Mouse (Mus musculus): ENCODE measurements around the gene Pdik1l.

Gene Pdik1l

DNA sequence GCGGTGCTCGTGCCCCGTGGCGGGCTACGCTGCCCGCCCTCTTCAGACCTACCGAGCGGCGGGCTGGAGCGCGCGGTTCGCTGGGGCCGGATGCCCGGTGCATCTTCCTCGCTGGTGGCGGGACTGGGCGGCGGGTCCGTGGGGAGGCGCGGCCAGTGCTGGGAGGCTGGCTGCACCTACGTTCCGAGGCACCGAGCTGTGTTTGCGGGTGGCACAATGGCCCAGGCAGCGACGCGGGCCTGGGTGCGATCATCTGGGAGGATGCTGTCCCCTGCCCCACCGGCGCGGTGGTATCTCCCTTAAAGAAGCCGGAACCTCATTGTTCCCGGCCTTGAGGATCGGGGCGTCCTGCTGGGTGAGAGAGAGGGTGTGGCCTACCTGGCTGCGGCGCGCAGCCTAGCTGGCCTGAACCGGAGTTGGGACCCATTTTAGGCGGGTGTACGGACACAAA is at the start of gene Pdik1l:
Pdik1l (minus strand) TSS at position 321 of the 451 bp plus-strand sequence.
- peak; percentile 84 for ATAC-seq (ENCODE audit: low TSS enrichment)

DNA sequence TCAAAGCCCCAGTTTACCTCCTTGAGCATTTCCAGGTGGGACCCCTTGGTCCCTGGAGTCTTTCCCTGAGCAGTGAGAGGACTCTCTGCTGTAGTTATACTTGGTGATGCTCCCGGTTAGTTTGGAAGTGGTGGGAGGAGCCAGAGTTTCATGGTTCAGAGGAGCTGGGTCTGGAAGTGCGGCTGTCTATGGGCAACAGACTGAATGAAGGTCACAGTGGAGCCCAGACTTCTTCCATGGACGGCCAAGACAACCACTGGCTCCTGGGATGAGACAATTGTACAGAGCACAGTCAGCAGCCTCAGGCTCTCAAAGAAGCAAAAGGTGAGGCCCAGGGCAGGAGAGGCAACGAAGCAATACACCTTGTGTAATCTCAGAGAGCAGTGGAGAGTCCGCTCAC is 42.6 kb upstream of the Pdik1l start:
- no peak for ATAC-seq (ENCODE audit: low TSS enrichment)

GRCm38 (mm10) chr4:134328832-134329231 is 41.1 kb upstream of the Pdik1l start:
- no peak for ATAC-seq (ENCODE audit: low TSS enrichment)

DNA sequence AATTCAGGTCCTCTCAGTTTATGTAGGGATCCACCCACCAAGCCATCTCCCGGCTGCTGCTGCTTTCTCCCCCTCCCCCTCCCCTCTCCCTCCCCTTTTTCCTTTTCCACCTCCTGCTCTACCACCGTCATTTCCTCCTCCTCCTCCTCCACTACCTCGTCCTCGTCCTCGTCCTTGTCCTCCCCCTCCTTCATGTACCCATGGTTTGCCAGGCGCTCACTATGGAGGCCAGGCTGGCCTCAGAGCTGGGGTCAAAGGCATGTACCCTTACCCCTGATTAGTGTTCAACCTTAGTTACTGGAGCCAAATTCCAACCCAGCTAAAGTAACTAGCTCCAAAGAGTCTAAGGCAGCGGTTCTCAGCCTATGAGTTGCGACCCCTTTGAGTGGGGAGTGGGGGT is 40.5 kb upstream of the Pdik1l start:
- ATAC-seq (ENCODE audit: low TSS enrichment) = no peak

GRCm38 (mm10) chr4:134326859-134327530 is 39.3 kb upstream of the Pdik1l start:
- ATAC-seq (ENCODE audit: low TSS enrichment) = no peak

GRCm38 (mm10) chr4:134324655-134325054 is 37.0 kb upstream of the Pdik1l start:
- ATAC-seq (ENCODE audit: low TSS enrichment) = no peak

GRCm38 (mm10) chr4:134321524-134321923 is 33.8 kb upstream of the Pdik1l start:
- ATAC-seq (ENCODE audit: low TSS enrichment) = no peak

GRCm38 (mm10) chr4:134319674-134320073 is 32.0 kb upstream of the Pdik1l start:
- ATAC-seq (ENCODE audit: low TSS enrichment) = no peak

GRCm38 (mm10) chr4:134319074-134319473 is 31.4 kb upstream of the Pdik1l start:
- ATAC-seq (ENCODE audit: low TSS enrichment) = no peak

GRCm38 (mm10) chr4:134316390-134316789 is 28.7 kb upstream of the Pdik1l start:
- ATAC-seq (ENCODE audit: low TSS enrichment) = no peak

- no peak for ATAC-seq (ENCODE audit: low TSS enrichment)
Observed at GRCm38 (mm10) chr4:134315470-134315869, 27.8 kb upstream of the Pdik1l start.

GRCm38 (mm10) chr4:134314876-134315275 is 27.2 kb upstream of the Pdik1l start, which contains the start of gene Trim63:
Gene Trim63 (plus strand): TSS chr4:134315120.
- no peak for ATAC-seq (ENCODE audit: low TSS enrichment)

DNA sequence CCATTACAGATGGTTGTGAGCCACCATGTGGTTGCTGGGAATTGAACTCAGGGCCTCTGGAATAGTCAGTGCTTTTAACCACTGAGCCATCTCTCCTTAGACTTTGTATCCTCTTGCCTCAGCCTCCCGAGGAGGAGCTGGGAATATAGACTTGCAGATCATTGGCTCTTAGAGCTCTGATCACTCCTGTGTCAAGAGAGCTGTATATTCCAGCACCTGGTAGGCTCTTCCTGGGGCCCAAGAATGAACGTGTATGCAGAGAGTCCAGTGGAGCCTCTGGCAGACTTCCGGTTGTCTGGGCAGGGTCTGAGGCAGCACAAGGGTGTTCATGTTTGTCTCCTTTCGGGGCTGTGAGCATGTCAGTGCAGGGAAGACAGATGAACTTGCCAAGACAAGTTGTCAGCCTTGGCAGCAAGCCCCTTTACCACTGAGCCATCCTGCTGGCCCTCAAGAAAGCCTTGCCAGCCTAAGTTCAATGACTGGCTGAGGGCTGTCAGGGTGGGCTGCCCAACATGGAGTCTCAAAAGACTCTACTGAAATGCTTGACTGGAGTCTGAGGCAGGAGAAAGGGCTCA is 26.5 kb upstream of the Pdik1l start:
- no peak for ATAC-seq (ENCODE audit: low TSS enrichment)

DNA sequence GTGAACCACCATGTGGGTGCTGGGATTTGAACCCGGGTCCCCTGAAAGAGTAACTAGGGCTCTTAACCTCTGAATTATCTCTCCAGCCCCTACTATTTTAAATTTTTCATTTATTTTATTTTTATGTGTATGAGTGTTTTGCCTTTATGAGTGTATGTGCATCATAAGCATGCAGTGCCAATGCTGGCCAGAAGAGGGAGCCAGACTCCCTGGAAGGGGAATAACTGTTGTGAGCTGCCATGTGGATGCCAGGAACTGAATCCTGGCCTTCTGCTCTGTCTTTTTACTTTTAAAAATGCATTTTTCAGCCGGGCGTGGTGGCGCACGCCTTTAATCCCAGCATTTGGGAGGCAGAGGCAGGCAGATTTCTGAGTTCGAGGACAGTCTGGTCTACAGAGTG is 25.2 kb upstream of the Pdik1l start:
- no peak for ATAC-seq (ENCODE audit: low TSS enrichment)

DNA sequence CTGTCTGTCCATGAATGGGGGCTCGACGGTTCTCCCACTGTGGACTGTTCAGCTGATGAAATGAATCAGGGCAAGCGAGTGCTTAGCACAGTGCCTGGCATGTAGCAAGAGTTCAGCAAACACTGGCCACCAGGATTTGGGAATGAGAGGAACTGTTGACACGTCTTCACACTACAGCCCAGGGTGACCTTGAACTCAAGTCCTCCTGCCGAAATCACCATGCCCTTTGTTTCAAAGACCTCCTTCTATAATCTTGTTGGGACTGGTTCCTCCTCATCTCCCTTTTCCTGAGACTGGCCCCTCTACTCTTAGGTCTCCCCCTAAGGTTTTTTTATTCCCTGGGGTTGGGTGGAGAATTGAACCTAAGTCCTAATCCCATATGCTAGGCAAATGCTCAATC is 24.6 kb upstream of the Pdik1l start:
- no peak for ATAC-seq (ENCODE audit: low TSS enrichment)

DNA sequence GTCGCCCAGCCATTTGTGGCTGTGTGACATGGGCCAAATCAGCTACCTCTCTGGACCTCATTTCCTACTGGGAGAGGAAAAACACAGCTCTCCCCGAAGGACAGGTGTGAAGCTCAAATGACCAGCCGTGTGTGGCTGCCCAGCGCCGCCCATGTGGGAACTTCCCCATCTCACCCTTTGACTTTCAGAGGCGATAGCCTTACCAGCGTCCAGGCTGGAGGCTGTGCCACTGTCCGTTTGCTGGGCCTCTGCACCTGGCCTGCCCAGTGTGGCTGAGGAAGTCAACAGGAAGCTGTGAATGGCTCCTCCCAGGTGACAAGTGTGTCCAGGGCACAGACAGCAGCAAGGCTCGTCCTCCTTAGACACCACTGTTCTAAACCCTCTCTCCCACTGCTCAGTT is 24.1 kb upstream of the Pdik1l start:
- ATAC-seq (ENCODE audit: low TSS enrichment) = no peak

DNA sequence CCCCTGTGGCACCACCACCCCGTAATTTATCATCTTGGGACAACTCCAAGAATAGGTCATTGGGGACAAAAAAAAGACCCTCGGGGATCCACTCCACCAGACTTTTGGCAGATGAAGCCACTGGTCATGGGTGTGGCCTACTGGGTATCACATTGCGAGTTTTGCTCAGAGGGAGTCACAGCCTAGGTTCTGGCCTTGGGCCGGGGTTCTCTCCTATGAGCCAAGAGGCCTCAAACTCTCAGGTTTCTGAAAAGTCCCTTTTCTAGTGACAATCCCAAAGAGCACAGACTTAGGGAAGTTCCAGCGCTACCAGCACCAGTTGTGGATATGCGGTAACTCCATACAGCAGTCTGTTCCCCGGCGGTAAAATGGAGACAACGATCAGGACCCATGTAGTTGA is 23.0 kb upstream of the Pdik1l start:
- no peak for ATAC-seq (ENCODE audit: low TSS enrichment)

- ATAC-seq (ENCODE audit: low TSS enrichment) = no peak
Observed at GRCm38 (mm10) chr4:134310106-134310505, 22.4 kb upstream of the Pdik1l start.

DNA sequence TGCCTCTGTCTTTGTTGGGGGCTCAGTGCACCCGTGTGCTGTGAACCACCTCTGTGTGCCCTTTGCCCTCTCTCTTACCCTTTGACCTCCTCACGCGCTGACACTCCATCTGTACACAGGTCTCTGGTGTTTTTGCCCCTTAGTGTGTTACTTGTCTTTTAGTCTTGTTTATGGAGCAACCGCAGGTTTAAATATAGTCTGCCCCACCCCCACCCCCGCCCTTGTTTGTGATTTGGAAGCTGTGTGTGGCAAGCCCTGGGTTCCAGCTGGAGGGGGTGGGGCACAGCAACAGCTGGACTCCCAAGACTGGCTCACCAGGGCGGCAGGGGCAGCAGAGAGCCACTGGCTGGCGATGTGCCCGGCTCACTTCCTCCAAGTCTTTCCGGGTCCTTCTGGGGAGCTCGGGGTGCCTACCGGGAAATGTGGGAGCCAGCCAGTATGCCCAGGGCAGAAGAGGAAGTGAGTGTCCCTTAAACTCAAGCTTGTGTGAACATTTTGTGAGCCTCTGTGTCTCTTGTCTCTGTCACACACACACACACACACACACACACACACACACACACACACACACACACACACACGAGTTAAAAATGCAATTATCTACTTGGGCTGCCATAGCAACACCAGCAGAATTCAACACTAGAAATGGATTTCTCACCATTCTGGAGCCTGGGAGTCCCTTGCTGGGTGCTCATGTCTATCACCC is 19.8 kb upstream of the Pdik1l start:
- peak; percentile 55; the same call in 1 of the 2 replicates for ATAC-seq (ENCODE audit: low TSS enrichment)

DNA sequence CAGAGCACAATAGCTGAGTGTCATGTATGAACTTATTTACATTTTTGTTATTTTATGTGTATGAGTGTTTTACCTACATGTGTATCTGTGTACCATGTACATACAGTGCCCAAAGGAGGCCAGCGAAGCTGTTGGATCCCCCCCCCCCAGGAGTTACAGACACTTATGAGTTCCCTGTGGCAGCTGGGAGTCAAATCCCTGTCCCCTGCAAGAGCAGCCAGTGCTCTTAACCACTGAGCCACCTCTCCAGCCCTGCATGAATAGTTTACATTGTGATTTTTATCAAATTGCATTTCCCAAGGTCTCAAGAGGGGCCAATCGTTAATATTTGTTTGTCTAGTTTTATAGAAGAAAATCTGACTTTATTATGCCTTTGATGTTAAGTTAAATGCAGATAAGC is 19.3 kb upstream of the Pdik1l start:
- ATAC-seq (ENCODE audit: low TSS enrichment) = no peak

GRCm38 (mm10) chr4:134302084-134302483 is 14.4 kb upstream of the Pdik1l start:
- ATAC-seq (ENCODE audit: low TSS enrichment) = no peak

DNA sequence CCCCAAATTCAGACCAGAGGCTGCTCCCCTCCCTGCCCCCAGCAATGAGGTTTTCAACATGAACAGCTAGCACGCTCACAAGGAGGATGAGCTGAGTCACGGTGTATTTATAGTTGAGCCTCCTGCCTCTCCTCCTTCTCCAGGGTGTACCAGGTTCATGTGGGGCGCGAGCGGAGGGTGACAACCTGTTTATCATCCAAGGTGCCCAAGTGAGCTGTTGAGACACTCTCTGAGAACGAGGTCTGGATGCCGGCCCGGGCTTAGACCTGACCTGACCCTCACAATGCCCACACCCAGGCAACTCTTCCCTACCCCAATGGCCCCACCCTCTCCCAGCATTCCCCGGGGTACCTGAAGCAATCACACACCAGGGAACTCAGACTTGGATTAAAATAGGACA is 12.6 kb upstream of the Pdik1l start:
- peak; percentile 93 for ATAC-seq (ENCODE audit: low TSS enrichment)

GRCm38 (mm10) chr4:134299498-134299810 is 11.8 kb upstream of the Pdik1l start:
- no peak for ATAC-seq (ENCODE audit: low TSS enrichment)
